Mouse (Mus musculus): Measurements from ENCODE around the gene Olfr1477.

GRCm38 (mm10) chr19:13480096-13480495, 20.2 kb upstream of the Olfr1477 start, which contains the start of gene Olfr1475:
- TF ChIP-seq CTCF (IDR thresholded peaks at IDR 0.05; ENCODE audit: low read depth, low read length) = no peak
- TF ChIP-seq GATA1 (IDR thresholded peaks at IDR 0.05; ENCODE audit: borderline replicate concordance, low read length) = no peak
- no peak for TF ChIP-seq POLR2AphosphoS5 (IDR thresholded peaks at IDR 0.05; ENCODE audit: insufficient replicate concordance, low read depth, low read length)
- no peak for TF ChIP-seq TAL1 (conservative IDR thresholded peaks at IDR 0.05; ENCODE audit: low read depth, low read length)
- no peak for TF ChIP-seq GATA2 (IDR thresholded peaks at IDR 0.05; ENCODE audit: borderline replicate concordance, low read depth, low read length)

Data from G1E (cell line).